Mouse (Mus musculus) embryo, embryonic 9.5 days (tissue): ENCODE measurements around the gene Jtb.
"Not testable (repeated sequence)": the region's sequence is repeated elsewhere in the genome, so short reads cannot be mapped to it uniquely, and the experiment has no call there.

ENCODE experiments used
- DNase-seq: peaks from one replicate; pipeline ENCODE4 v3.0.0-alpha.2; 2017; ENCODE audit errors: extremely low spot score

Gene Jtb

DNA sequence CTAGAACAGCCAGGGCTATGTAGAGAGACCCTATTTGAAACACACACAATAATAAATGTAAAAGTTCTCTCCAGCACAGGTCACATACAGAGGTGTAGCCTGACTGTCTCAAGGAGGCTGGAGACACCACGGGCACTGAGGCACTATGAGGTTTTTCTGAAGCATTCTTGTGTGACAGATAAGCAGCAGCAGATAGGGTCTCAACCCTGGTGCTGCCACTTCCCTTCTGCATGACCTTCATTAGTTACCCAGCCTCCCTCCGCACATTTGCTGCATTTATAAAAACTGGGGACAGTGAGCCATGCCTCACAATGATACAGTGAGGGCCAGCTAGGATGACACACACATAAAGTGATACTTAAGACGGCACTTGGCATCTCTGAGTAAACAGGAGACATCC, 8.5 kb upstream of the Jtb start:
- no peak for DNase-seq

DNA sequence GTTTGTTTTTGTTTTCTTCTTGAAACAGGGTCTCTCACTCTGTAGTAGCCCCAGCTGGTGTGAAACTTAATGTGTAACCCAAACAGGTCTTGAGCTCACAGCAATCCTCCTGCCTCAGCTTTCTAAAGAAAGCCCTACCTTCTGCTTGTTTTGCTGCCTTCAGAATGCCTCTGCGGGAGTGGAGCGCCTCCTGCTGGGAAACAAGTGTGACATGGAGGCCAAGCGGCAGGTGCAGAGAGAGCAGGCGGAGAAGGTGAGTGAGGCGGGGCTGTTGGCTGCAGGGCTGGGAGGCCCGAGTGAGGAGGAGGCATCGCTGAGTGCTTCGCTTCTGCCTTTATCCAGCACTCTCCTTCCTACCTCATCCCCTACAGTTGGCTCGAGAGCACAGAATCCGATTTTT, 7.1 kb upstream of the Jtb start:
- no peak for DNase-seq

DNA sequence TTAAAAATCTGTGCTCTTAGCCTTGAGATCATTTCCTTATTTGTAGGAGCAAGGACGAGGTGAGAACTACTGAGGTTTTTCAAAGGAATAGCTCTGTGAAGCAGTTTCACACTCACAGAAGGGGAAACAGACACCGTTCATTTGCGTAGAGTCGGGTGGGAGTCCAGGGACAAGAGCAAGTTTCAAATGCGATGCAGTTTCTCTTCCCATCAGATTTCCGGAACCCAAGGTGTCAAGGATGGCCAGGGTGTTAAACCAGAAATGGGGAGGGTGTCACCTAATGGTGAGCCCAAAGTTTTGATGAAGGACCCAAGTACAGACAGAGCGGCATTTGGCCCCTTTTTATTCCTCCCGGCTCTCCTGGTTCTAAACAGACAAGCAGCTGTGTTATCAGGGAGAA, 322 bp upstream of the Jtb start:
- DNase-seq: no peak

DNA sequence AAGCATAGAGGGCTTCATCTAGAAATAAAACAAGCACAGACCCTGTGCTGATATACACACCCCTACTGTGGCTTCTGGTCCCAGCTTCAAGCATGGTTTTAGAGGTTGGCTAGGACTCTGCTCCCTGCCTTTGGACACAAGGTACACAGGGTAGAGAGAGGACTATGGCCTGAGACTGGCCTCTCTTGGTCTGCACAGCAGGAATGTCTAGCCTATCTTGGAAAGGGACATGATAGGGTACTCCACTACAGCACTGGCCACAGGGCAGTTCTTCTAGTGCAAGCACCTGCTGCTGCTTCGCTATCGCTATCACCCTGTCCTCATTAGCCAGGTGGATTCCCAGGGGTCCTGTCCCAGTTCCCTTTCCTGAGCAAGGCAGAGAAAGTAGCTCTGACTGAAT, 9.9 kb downstream of the Jtb start:
- DNase-seq: no peak

DNA sequence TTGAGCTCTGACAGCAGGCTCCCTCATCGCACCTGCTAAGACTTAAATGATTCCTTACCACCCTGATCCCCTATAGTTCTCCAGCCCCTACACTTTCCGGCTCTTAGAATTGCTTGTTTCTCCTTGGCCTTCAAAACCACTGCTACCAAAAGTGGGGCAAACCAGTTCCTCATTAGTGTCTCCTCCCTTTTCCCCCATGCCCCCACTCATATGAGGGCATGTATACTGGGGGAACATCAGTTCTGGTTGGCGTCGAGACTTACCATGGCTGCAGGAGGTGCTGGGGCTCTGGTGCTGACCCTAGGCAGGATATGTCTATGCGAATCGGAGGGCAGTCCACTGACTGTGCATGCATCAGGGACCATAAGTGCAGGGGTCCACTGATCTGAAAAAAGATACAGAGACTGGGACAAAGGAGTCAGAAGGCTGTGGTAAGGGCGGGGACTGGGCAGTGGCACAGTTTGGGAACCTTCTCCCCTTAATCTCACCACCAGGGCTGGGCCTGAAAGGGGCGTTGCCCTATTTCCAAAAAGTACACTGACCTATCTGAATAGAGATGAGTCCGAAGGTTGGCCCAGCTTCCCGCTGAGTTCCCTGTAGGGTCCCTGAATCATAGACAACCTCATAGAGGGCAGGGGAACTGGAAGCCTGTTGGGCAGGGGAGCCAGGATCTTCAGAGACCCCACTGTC, 10.4 kb downstream of the Jtb start:
- DNase-seq: no peak

DNA sequence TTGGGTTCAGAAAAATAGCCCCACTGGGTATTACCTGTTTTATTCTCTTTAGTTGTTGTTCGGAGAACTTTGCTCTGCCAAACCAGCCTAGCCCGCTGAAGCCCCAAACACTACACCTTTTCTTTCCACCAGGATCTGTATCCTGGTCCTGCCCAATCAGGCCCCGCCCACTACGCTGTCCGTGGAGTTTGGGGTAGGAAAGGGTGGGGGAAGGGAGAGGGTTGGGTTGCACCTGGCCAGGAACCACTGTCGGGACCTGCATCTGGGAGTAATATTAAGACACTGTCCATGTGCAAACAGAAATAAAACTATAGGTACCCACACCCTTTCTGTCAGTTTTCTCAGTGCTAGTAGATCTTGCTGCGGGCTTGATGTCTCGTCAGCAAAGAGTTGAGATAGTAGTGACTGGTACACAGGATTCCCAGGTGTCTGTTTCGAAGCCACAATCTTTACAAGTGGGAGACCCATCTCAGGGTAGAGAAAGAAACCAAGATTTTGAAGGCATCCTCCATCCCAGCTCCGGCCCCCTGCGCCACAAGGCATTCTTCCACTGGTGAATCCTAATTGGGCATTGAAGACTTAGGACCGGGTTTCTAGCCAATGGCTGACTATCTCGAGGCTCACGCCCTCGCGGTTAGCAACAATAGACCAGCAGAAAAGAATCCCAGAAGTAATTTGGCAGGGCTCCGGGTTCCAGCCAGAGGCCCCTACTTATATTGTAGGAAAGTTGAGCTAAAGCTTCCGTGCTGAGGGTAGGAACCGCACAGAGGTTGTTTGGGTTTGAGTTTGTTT, 11.8 kb downstream of the Jtb start, which contains the start of gene Creb3l4:
Creb3l4 (minus strand) TSS at position 529 of the 792 bp plus-strand sequence.
- peak; percentile 76 for DNase-seq

DNA sequence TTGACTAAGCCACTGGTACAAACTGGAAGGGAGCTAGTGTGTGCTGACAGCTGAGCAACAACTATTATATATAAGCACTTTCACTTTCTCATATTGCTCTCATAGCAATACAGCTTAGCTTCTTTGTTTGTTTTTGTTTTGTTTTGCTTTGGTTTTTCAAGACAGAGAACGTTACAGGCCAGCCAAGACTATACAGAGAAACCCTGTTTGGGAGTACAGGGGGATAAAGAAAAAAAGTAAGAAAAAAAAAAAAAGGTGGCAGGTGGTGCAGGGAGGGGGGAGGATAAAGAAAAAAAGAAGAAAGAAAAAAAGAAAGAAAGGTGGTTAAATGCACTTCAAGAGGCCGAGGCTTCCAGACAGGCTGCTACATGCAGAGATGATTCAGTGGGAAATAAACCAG, 14.0 kb downstream of the Jtb start:
- DNase-seq: no peak

DNA sequence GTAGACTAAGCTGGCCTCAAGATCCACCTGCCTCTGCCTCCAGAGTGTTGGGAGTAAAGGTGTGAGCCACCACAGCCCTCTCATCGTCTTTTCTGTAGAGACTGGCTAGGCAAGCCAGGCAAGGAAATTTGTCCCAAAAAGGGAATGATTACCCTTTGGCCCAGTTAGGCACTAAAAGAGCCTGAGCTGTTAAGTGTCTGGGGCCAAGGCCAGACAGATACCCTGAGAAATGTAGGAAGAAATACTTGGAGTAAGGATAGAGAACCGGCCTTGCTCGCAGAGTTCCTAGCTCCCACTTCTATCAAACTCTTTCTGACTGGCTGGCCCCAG, 16.2 kb downstream of the Jtb start:
- DNase-seq: no peak

DNA sequence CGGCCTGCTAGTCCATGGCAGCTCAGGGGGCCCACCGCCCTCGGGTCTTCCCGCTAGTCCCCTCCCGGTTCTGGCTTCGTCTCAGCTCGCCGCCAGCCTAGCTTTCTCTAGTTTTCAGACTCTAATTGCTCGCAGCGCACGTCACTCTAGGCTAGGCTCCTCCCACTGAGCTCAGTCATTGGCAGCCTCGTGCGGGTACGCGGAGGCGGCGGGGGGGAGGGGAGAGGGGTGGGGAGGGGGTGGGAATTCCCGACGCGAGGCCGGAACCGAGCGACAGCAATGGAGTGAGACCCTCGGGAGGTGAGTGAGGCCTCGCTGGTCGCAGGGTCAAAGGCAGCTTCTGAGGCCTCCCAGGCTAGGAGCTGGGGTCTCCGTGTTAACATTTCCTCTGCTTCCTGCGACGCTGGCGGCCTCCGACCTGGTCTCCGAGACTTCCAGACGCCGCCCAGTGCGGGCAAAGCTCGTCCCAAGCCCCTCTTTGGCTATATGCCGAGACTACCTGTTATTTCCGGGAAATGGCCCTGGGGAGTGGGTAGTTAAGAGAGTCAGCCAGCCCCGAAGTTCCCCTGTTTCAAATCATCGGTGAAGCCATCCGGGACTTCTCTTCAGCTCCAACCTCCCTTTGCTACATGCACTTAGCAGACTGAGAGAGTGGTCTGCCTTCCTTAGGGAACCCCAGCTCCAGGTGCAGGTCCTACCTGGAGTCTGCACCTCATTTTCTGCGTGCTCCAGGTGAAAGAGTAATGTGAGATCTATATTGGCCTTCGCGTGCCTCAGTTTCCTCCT, 16.8 kb downstream of the Jtb start, which contains the start of gene Slc39a1:
Slc39a1 (plus strand) TSS at position 213 of the 786 bp plus-strand sequence.
- peak; percentile 96 for DNase-seq

DNA sequence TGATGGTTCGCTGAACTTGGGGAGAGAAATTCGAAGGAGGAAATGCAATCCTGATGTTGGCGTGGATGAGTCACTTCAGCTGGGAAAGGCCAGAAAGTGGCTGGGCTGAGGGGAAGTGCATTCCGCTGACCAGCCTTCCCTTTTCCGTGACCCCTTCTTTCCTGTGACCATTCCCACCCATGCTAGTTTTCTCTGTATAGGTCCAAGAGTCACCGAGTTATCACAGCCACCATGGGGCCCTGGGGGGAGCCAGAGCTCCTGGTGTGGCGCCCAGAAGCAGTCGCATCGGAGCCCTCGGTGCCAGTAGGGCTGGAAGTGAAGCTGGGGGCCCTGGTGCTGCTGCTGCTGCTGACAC, 17.3 kb downstream of the Jtb start:
- no peak for DNase-seq

DNA sequence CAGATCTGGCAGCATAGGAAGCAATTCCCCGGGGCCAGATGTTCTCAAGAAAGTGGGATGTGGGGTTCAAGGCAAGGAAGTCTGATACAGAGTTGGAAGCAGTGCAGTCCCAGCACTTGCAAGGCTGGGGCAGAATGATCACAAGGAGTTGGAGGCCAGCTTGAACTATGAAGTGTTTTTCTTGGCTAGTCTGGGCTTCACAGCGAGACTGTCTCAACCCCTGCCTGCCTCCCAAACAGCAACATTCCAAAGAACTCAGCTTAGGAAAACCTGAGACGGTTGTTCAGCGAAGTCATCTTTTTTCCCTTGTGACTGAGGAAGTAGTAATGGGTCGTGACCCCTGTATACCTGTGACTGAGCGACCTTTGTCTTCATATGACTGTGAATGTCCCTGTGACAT, 19.4 kb downstream of the Jtb start:
- DNase-seq: no peak

DNA sequence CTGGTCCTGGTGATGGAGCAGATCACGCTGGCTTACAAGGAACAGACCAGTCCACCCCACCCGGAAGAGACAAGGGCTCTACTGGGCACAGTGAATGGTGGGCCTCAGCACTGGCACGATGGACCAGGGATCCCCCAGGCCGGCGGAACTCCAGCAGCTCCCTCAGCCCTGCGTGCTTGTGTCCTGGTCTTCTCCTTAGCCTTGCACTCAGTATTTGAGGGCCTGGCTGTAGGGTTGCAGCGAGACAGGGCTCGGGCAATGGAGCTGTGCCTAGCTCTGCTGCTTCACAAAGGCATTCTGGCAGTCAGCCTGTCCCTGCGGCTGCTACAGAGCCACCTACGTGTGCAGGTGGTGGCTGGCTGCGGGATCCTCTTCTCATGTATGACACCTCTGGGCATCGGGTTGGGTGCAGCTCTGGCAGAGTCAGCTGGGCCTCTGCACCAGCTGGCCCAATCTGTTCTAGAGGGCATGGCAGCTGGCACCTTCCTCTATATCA, 20.4 kb downstream of the Jtb start:
- not testable (repeated sequence) for DNase-seq

DNA sequence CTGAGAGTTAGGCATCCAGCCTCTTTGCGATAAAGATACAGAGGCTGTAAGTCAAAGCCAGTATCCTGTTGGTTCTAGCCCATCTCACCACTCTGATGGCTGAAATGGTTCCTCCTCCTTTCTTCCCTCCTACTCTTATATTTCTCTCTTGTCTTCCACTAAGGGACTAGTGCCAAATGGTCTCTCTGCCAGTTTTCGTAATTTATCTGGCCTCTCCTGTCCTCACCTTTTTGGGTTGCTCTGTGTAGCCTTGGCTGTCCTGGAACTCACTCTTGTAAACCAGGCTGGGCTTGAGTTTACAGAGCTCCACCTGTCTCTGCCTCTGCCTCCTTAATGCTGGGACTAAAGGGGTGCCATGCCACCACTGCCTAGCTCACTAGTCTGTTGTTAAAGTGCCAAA, 21.3 kb downstream of the Jtb start:
- DNase-seq: not testable (repeated sequence)

DNA sequence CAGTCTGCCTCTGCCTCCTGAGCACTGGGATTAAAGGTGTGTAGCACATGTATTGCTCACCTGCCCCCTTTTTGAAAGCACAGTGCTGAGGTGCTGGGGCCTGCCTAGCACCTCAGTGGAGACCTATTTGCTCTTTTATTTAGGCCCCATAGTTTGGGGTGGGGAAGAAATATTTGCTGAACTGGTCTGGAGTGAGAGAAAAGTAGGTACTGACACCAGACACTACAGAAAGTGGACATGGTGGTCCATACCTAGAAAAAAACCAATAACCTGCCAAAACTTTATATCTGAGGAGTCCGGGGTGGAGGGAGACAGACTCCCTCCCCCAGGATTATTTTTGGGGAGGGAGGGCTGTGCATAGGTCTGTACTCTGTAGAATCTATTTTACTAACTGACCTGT, 21.8 kb downstream of the Jtb start:
- DNase-seq: not testable (repeated sequence)

DNA sequence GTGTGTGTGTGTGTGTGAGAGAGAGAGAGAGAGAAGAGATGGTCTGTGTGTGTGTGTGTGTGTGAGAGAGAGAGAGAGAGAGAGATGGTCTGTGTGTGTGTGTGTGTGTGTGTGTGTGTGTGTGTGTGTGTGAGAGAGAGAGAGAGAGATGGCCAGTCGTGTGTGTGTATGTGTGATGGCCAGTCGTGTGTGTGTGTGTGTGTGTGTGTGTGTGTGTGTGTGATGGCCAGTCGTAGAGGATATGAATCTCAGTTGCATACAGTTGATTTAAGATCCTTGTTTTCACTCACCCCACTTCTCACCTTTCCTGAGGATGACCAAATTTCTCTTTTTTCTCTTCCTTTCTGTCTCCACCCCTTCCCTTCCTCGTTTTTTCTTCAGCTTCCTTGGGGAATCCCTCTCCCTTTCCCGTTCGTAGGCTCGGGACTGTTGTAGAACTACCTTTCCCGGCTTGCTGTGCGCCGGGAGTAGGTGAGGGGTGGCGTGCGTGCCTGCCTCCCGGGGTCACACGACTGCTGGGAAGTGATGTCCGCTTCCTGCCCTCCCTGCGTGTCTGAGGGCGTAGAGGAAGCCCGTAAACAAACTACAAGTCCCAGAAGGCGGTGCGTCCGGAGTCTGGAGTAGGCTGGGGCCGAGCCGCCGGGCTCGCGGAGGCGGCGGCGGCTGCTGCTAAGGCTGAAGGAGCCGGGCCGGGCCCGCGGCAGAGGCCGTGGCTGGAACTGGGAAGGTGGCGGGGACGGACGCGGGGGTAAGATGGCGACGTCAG, 22.4 kb downstream of the Jtb start, which contains the start of gene Crtc2:
Crtc2 (plus strand) TSS at position 511 of the 766 bp plus-strand sequence.
- DNase-seq: peak; percentile 93

DNA sequence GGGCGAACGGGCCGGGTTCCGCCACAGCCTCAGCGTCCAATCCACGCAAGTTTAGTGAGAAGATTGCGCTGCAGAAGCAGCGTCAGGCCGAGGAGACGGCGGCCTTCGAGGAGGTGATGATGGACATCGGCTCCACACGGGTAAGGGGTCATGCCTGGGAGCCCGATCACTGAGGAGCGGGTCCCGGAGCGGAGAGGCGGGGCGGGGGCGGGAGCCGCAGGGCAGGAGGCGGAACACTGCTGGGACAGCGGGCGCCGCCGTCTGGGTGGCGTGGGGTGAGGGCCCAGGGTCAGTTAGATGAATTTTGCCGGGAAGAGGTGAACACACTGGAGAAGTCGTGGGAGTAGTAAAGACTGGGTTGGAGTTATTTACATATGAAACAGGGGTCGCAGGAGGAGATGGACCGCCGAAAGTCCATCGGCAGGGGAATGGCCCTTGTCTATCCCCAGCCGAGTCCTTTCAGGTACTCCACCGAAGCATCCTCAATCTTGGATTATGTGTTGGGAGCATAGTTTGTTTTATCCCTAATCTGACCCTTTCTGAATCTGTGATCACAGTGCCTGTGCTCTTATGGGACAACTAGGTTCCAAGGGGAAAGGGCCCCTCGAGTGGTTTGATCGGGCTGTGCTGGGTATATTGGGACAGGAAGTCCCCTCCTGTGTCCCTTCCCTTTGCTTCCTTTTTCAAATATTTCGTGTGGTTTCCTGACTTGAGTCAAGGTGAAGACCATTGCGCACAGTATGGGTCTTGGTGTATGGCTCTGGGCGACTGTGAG, 23.2 kb downstream of the Jtb start:
- no peak for DNase-seq

DNA sequence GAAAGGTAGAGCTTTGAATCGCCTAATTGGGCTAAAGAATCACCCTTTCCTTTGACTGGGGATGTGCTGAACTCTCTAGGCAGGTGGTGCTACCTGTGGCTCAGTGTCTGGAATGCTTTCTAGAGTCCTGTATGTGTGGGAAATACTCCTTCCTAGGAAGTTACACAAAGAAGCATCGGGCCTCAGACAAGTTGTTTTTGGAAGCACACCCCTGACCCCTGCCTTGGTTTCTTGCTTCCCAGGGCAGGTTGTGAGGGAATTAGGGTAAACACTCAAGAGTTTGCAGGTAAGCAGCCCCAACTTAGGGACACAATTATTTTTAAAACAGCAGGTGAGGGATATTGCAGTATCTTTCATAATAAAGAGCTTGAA, 23.8 kb downstream of the Jtb start:
- DNase-seq: no peak

DNA sequence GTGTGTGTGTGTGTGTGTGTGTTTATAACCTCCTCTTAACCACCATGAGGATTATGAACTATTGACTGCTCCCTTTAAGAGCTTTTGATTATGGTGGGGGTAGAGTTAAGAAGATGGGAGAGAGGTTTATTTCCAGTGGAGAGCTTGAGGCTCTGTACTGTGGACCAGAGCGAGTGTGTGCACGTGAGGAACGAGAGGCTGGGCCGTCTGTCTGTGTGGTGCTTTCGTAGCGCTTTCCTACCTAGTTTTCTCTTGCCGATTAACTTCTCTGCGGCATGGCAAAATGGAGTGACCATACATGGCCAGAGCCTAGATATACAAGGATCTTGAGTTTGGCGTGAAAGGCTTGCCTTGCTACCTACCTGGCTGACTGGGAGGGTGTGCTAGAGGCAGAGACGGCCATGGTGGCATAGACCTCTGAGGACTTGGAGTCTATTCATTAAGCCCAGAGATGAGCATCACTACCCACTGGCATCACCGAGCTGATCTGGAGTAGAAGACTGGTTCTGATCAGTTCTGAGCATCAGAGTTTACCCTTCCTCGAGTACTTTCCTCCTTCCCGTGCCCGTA, 24.5 kb downstream of the Jtb start:
- no peak for DNase-seq

DNA sequence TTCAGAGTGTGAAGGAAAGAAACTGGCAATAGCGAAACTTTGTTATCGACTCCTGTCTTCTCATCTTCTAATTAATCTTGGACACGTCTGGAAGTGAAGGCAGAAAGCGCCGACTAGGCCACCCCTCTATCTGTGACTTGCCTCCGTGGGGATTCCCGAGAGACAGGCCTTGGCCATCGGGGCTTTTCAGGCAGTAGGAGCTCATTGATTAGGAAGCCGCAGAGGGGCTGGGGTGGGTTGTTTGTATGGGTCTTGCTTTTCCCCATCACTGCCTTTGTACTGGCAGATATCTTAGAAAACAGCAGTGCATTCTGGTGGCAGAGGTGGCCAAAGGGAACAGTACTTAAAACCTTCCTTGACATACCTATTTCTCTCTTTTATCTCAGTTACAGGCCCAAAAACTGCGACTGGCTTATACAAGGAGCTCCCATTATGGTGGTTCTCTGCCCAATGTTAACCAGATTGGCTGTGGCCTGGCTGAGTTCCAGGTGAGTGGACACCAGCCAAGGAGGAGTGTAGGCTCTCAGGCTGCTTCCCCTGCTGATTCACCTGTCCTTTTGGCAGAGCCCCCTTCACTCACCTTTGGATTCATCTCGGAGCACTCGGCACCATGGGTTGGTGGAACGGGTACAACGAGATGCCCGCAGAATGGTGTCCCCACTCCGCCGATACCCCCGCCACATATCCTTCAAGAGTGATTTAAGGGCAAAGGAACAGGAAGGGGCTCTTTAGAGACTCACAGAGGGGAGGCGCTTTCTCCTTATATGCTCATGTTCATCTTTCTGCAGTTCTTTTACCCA, 25.5 kb downstream of the Jtb start:
- no peak for DNase-seq

DNA sequence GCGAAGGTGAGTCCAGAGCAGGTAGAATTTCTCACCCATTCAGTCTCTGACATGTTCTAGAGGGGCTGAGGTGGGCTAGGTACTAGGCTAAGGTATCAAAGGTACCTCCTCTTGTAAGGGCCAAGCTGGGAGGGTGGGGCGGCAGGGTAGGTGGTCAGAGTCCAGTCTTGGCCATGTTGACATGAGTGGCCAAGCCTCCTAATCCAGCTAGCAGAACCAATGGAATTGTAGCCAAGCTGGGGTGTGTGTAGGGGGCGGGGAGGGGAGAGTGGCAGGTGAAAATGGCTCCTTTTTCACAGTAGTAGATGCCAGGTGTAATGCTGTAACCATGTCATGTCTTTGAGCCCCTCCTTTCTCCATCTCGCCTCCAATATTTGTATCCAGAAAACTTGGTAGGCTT, 27.1 kb downstream of the Jtb start:
- no peak for DNase-seq
